Mouse (Mus musculus): Measurements from ENCODE around the gene Ttll13.

Gene Ttll13

GRCm38 (mm10) chr7:80214459-80214858 lies 31.7 kb upstream of the Ttll13 start:
- no peak for DNase-seq (ENCODE audit: low spot score)

DNA sequence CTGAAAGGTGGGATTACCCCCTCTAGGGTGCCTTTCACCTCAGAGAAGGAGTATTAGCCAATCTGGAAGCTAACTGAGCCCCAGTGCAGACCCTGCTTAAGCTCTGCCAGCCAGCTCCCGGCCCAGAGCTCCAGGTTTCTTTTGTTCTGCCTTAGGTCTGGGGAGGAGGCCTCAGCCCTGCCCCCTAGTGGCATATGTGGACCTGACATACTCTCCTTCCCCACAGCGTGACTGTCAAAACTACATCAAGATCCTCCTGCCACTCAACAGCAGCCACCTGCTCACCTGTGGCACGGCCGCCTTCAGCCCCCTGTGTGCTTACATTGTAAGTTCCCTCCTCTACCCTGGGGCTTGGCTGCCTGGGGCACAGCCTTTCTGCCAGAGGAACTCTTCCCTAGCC lies 30.8 kb upstream of the Ttll13 start:
- peak; percentile 80 for DNase-seq (ENCODE audit: low spot score)

GRCm38 (mm10) chr7:80216566-80216965 lies 29.6 kb upstream of the Ttll13 start:
- no peak for DNase-seq (ENCODE audit: low spot score)

DNA sequence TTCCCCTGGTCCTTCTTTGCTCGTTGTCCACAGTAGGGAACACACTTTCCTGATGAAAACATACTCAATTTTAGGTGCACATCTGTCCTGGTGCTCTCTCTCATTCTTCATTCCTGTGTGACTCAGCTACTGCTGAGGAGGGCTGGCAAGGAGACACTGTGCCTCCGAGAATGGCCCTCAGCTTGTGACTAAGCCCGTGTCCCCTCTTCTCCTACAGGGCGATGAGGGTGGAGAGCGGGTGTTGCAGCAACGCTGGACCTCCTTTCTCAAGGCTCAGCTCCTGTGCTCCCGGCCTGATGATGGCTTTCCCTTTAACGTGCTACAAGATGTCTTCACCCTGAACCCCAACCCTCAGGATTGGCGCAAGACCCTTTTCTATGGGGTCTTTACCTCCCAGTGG lies 27.5 kb upstream of the Ttll13 start:
- DNase-seq (ENCODE audit: low spot score): no peak

- DNase-seq (ENCODE audit: low spot score): no peak
Observed at GRCm38 (mm10) chr7:80220237-80220797, 25.9 kb upstream of the Ttll13 start.

DNA sequence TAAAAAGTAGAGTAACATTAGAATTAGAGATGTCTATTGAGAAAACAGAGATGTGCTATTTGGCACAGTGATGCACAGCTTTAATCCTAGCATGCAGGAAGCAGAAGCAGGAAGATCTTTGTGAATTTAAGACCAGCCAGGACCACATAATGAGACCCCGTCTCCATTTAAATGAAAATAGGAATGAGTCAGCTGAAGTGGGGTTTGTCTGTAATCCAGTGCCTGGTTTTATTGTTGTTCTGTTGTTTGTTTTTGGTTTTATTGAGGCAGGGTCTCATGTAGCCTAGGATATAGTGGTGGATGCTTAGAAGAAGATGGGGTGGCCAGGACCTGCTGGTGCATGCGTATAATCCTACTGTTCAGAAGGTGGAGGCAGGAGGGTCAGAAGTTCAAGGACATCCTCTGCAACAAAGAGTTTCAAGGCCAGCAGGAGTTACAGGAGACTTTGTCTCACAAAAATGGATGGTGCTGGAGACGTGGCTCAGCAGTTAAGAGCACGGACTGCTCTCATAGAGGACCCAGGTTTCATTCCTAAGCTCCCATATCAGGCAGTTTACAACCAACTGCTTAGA lies 24.9 kb upstream of the Ttll13 start:
- DNase-seq (ENCODE audit: low spot score): no peak

DNA sequence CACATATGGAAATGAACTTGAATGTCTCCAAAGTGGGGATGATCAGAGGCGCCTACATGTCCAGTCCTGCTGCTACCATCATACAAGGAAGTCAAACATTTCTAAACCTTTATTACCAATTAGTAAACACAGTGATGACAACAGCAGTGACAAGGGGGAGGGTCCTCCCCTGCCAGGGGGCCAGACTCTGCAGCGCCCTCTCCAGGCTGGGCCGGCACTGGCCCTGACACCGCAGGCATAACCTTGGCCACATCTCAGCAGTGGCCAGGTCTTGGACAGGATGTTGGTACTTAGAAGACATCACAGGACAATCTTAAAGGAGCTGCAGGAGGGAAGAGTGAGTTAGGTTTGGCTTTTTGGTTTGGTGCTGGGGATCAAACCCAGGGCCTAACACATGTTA lies 19.1 kb upstream of the Ttll13 start:
- no peak for DNase-seq (ENCODE audit: low spot score)

DNA sequence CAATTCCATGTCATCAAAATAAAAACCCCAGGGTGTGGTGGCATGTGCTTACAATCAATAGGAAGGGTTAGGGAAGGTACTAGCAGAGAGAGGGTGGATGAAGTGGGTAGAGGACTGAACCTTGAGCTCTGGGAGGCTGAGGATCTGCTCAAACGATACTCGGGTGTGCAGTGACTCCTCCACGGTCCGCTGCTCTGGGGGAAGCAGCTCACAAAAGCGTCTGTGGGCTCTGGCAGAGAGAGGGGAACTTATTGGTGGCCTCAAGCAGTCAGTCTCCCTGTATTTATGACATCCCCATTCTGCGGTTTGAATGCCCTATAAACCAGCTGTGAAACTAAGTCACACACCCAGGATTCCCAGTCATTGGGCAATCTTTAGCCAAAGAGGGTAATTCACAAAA lies 16.0 kb upstream of the Ttll13 start:
- no peak for DNase-seq (ENCODE audit: low spot score)

DNA sequence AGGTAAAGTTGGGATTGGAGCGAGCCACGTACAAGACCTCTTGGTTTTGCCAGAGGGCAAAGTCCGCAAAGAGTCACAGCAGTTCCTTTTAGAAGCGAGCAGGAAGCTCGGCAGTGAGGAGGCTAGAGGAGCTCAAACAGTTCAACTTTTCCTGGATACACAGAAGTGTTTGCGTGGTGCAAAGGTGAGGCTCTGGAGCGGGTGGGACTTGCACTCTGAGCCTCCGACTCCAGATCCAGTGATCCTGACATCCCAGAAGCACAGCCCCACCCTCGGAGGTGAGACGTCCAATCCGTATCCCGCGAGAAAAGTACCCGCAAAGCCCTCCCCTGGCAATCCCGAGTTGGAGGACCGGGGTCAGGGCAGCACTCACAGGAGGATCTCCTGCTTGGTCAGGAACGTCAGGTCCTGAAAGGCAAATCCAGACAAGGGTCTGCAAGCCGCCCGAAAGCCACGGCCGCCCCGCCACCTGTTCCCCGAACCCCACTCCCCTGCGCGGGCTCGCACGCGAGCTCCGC lies 14.1 kb upstream of the Ttll13 start:
- DNase-seq (ENCODE audit: low spot score): peak; percentile 25

- DNase-seq (ENCODE audit: low spot score): peak; percentile 93
Observed at GRCm38 (mm10) chr7:80232489-80233029, 13.6 kb upstream of the Ttll13 start, which contains the start of the genes Cib1 and Gdpgp1. Gene Cib1 (minus strand): TSS chr7:80232813. Gene Gdpgp1 (plus strand): TSS chr7:80232865.

DNA sequence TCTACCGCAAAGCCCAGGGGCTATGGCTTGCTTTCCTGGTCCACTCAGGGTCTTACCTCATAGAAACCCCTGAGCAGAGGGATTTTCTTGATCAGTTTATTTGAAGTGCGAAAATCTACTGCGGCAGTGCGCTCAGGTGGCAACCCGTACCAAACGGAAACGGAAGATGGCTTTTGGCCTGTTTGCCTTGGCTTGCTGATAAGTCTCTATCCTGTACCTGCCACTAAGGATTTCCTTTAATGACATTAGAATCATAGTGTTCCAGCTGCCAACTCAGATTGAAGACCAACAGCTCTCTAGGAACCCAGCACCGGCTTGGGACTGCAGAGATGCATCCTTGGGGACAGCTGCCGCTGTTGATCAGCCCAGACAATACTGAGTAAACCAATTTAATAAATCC lies 12.4 kb upstream of the Ttll13 start:
- DNase-seq (ENCODE audit: low spot score): no peak

- no peak for DNase-seq (ENCODE audit: low spot score)
Observed at GRCm38 (mm10) chr7:80238542-80238941, 7.6 kb upstream of the Ttll13 start.

- DNase-seq (ENCODE audit: low spot score): no peak
Observed at GRCm38 (mm10) chr7:80241661-80242060, 4.5 kb upstream of the Ttll13 start.

- DNase-seq (ENCODE audit: low spot score): no peak
Observed at GRCm38 (mm10) chr7:80244851-80245250, 1.3 kb upstream of the Ttll13 start.

DNA sequence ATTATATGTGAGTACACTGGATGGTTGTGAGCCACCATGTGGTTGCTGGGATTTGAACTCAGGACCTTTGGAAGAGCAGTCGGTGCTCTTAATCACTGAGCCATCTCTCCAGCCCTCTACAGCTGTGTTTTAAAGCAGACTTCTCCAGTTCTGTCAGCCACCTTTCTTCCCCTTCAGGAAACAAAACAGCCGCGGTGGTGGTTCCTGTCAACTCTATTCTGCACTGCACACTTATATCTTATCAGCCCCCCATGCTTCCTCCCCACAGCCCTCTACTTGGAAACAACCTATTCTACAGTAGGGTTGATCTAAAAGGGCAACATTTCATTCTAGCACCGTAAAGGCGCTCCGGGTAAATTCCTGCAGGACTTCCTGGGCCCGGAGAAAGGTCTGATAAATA lies 683 bp downstream of the Ttll13 start:
- no peak for DNase-seq (ENCODE audit: low spot score)

DNA sequence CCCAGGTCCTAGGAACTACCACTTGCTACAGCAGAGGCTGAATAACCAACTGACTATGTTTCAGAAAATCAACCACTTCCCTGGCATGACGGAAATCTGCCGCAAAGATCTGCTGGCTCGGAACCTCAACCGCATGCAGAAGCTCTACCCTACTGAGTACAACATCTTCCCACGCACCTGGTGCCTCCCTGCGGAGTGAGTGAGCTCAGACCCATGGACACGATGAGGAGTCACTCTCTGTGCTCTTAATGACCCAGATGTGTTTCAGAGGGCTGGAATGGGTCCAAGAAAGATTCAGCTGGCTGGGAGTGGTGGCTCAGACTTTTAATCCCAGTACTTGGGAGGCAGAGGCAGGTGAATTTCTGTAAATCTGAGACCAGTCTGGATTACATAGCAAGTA lies 6.3 kb downstream of the Ttll13 start:
- no peak for DNase-seq (ENCODE audit: low spot score)

GRCm38 (mm10) chr7:80252886-80253285 lies 6.7 kb downstream of the Ttll13 start:
- DNase-seq (ENCODE audit: low spot score): no peak

GRCm38 (mm10) chr7:80255981-80256380 lies 9.8 kb downstream of the Ttll13 start:
- no peak for DNase-seq (ENCODE audit: low spot score)

GRCm38 (mm10) chr7:80257706-80258105 lies 11.5 kb downstream of the Ttll13 start:
- DNase-seq (ENCODE audit: low spot score): no peak

GRCm38 (mm10) chr7:80260625-80261371 lies 14.6 kb downstream of the Ttll13 start, which contains the start of gene Ngrn:
Gene Ngrn (plus strand): TSS chr7:80261215.
- peak; percentile 82 for DNase-seq (ENCODE audit: low spot score)

GRCm38 (mm10) chr7:80261372-80261990 lies 15.3 kb downstream of the Ttll13 start:
- DNase-seq (ENCODE audit: low spot score): no peak

GRCm38 (mm10) chr7:80264606-80265005 lies 18.4 kb downstream of the Ttll13 start:
- no peak for DNase-seq (ENCODE audit: low spot score)
